ENCODE assay signal across 8 mouse cellular contexts in the genomic region with DNA sequence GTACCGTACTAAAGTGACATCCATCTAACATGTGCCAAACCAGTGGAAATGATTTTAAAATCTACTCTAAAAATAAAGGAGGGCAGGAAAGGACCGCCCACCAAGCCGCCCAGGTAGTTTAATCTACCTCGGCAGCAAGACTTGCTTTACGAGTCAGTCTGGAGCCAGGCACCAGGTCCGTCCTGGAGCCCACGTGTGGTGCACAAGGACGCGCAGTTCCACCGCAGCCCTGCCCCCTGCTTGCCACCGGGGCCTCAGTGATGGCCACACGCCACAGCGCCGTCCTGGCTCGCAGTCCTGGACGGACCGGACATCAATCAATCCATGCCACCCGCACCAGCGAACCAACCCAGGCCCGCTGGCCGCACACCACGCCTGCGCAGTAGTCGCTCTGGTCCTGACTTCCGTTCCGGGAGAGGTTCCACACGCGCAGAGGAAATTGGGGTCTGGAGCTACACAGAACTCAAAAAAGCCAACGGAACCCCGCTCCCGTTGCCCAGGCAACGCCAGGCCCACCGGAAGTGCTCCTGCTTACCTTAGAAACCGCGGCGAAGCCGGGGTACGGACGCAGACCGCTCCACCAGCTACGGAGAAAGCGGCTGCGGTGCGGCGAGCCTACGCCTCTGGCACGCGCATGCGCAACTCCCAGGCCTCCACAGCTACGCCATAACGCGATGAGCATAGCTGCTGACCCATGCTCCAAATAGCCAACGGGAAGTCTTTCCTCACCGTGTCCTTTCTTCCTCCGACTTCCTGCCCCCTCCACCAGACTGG. TPM values are rescaled to one million over a fixed set of nuclear protein-coding genes. Genes with fewer than 3 reads are reported as not detected.
A peak's percentile ranks its signal among the peaks of the same experiment; 100 is the strongest.
DNase-seq lines count a peak whose midpoint lies in the region; ATAC-seq and TF ChIP-seq lines count a peak whose summit lies in the region.

TSS of gene Setd4 (minus strand) at position 625 of the 774 bp plus-strand sequence.

- 2% methylated on average over 55 of the region's 55 CpGs for WGBS in forebrain, embryonic 12.5 days
- WGBS in heart, postnatal 0 days: 1% methylated on average over 55 of the region's 55 CpGs
- WGBS in liver, embryonic 15.5 days (ENCODE audit: insufficient replicate concordance): 1% methylated on average over 55 of the region's 55 CpGs
- 2% methylated on average over 55 of the region's 55 CpGs for WGBS in neural tube, embryonic 11.5 days
- WGBS in stomach, embryonic 16.5 days: 1% methylated on average over 55 of the region's 55 CpGs

- H3K27me3 ChIP-seq in ES-Bruce4 (ENCODE audit: control insufficient read depth, insufficient read depth, low read length, poor library complexity, severe bottlenecking): no peaks in the 10 kb centered on the region
- H3K27me3 ChIP-seq in forebrain, embryonic 12.5 days: peaks cover 4% of the 10 kb centered on the region; the same call in 1 of the 2 replicates
- H3K27me3 ChIP-seq in heart, postnatal 0 days (ENCODE audit: control insufficient read depth, insufficient read depth, low read length): no peaks in the 10 kb centered on the region
- peaks cover 12% of the 10 kb centered on the region for H3K27me3 ChIP-seq in liver, embryonic 15.5 days
- no peaks in the 10 kb centered on the region for H3K27me3 ChIP-seq in neural tube, embryonic 11.5 days (ENCODE audit: control insufficient read depth, insufficient read depth, low read length)
- H3K27me3 ChIP-seq in stomach, embryonic 16.5 days (ENCODE audit: control insufficient read depth, insufficient read depth, low read length): no peaks in the 10 kb centered on the region

- 0 out of 2 replicates have a peak, but pooled peaks cover 3% of the 10 kb centered on the region for H3K36me3 ChIP-seq in ES-Bruce4 (ENCODE audit: control insufficient read depth, insufficient read depth, low read length, poor library complexity, severe bottlenecking)
- no peaks in the 10 kb centered on the region for H3K36me3 ChIP-seq in forebrain, embryonic 12.5 days (replicated peaks)
- peaks cover 4% of the 10 kb centered on the region; the same call in 1 of the 2 replicates for H3K36me3 ChIP-seq in heart, postnatal 0 days (replicated peaks; ENCODE audit: control insufficient read depth, insufficient read depth, low read length)
- H3K36me3 ChIP-seq in liver, embryonic 15.5 days (replicated peaks): peaks cover 4% of the 10 kb centered on the region; the same call in 1 of the 2 replicates
- H3K36me3 ChIP-seq in neural tube, embryonic 11.5 days (ENCODE audit: control insufficient read depth, insufficient read depth, low read length): no peaks in the 10 kb centered on the region
- H3K36me3 ChIP-seq in stomach, embryonic 16.5 days (ENCODE audit: control insufficient read depth, insufficient read depth, low read length): no peaks in the 10 kb centered on the region; the same call in 1 of the 2 replicates

- peak within 1 kb of the TSS; percentile 47 for H3K27ac ChIP-seq in ES-Bruce4 (ENCODE audit: insufficient read depth, low read length)
- H3K27ac ChIP-seq in forebrain, embryonic 12.5 days: peak within 1 kb of the TSS; percentile 94
- peak within 1 kb of the TSS; percentile 95 for H3K27ac ChIP-seq in heart, postnatal 0 days (ENCODE audit: low read depth)
- H3K27ac ChIP-seq in liver, embryonic 15.5 days (replicated peaks): peak within 1 kb of the TSS; percentile 86
- peak within 1 kb of the TSS; percentile 83 for H3K27ac ChIP-seq in neural tube, embryonic 11.5 days (ENCODE audit: low read depth, low read length)
- peak within 1 kb of the TSS; percentile 97 for H3K27ac ChIP-seq in stomach, embryonic 16.5 days (ENCODE audit: low read length)

- DNase-seq in c-Kit-positive CD71-positive TER-119-positive erythroid progenitor cells, embryonic 14.5 days (ENCODE audit: low spot score): peak; percentile 81
- peak; percentile 89 for DNase-seq in heart, postnatal 0 days (ENCODE audit: low spot score)
- DNase-seq in kidney, postnatal 36 days: peak; percentile 97
- DNase-seq in neural tube, embryonic 11.5 days (ENCODE audit: low spot score): peak; percentile 94

- peak within 1 kb of the TSS; percentile 90 for H3K4me2 ChIP-seq in forebrain, embryonic 12.5 days
- peak within 1 kb of the TSS; percentile 96 for H3K4me2 ChIP-seq in heart, postnatal 0 days (ENCODE audit: low read depth, low read length)
- H3K4me2 ChIP-seq in liver, embryonic 15.5 days: peak within 1 kb of the TSS; percentile 97
- peak within 1 kb of the TSS; percentile 63 for H3K4me2 ChIP-seq in neural tube, embryonic 11.5 days (ENCODE audit: low read depth)
- H3K4me2 ChIP-seq in stomach, embryonic 16.5 days (ENCODE audit: low read depth, low read length): peak within 1 kb of the TSS; percentile 98

- ATAC-seq in forebrain, embryonic 12.5 days (ENCODE audit: low FRiP score): peak; percentile 90
- peak; percentile 88 for ATAC-seq in heart, postnatal 0 days (ENCODE audit: insufficient read depth, low read depth)
- peak; percentile 83 for ATAC-seq in liver, embryonic 15.5 days (ENCODE audit: insufficient read depth)
- ATAC-seq in neural tube, embryonic 11.5 days (ENCODE audit: insufficient read depth, low FRiP score, low TSS enrichment): peak; percentile 89
- ATAC-seq in stomach, embryonic 16.5 days (ENCODE audit: insufficient read depth, low FRiP score): peak; percentile 92

- TF ChIP-seq CTCF in ES-Bruce4 (IDR thresholded peaks at IDR 0.05; ENCODE audit: low read depth, low read length): no peak
- TF ChIP-seq CTCF in heart, postnatal 0 days (IDR thresholded peaks at IDR 0.05; ENCODE audit: low read depth): 0 out of 2 replicates have a peak, but pooled peaks have one; percentile 11

- peak; percentile 72 for TF ChIP-seq POLR2A in ES-Bruce4 (IDR thresholded peaks at IDR 0.05; ENCODE audit: insufficient read depth, low read length)

- H3K9ac ChIP-seq in ES-Bruce4 (ENCODE audit: low read depth, poor library complexity, severe bottlenecking): peak within 1 kb of the TSS; percentile 28
- H3K9ac ChIP-seq in forebrain, embryonic 12.5 days: peak within 1 kb of the TSS; percentile 74
- H3K9ac ChIP-seq in heart, postnatal 0 days (replicated peaks; ENCODE audit: low read depth, low read length): peak within 1 kb of the TSS; percentile 78
- H3K9ac ChIP-seq in liver, embryonic 15.5 days: peak within 1 kb of the TSS; percentile 82
- H3K9ac ChIP-seq in neural tube, embryonic 11.5 days (ENCODE audit: low read length): peak within 1 kb of the TSS; percentile 69
- peak within 1 kb of the TSS; percentile 91 for H3K9ac ChIP-seq in stomach, embryonic 16.5 days (ENCODE audit: low read length)

- no peak for TF ChIP-seq EP300 in ES-Bruce4 (IDR thresholded peaks at IDR 0.05; ENCODE audit: insufficient read depth, low read depth, low read length)
- 0 out of 2 replicates have a peak, but pooled peaks have one; percentile 71 for TF ChIP-seq EP300 in heart, postnatal 0 days (IDR thresholded peaks at IDR 0.05; ENCODE audit: low read depth)

- no peaks in the 10 kb centered on the region for H3K4me1 ChIP-seq in ES-Bruce4 (ENCODE audit: control insufficient read depth, insufficient read depth, low read length)
- peaks cover 20% of the 10 kb centered on the region for H3K4me1 ChIP-seq in forebrain, embryonic 12.5 days
- peaks cover 14% of the 10 kb centered on the region for H3K4me1 ChIP-seq in heart, postnatal 0 days (ENCODE audit: control insufficient read depth, insufficient read depth)
- H3K4me1 ChIP-seq in liver, embryonic 15.5 days (replicated peaks): peaks cover 44% of the 10 kb centered on the region
- peaks cover 8% of the 10 kb centered on the region; the same call in 1 of the 2 replicates for H3K4me1 ChIP-seq in neural tube, embryonic 11.5 days (ENCODE audit: control insufficient read depth, insufficient read depth, low read length)
- H3K4me1 ChIP-seq in stomach, embryonic 16.5 days (ENCODE audit: control insufficient read depth, insufficient read depth, low read length): peaks cover 3% of the 10 kb centered on the region

- H3K9me3 ChIP-seq in ES-Bruce4 (replicated peaks; ENCODE audit: control insufficient read depth, insufficient read depth, low read length, poor library complexity, severe bottlenecking): no peaks in the 10 kb centered on the region
- H3K9me3 ChIP-seq in forebrain, embryonic 12.5 days: no peaks in the 10 kb centered on the region
- no peaks in the 10 kb centered on the region for H3K9me3 ChIP-seq in heart, postnatal 0 days (replicated peaks; ENCODE audit: control insufficient read depth, low read length)
- no peaks in the 10 kb centered on the region for H3K9me3 ChIP-seq in liver, embryonic 15.5 days (replicated peaks)
- no peaks in the 10 kb centered on the region for H3K9me3 ChIP-seq in neural tube, embryonic 11.5 days (ENCODE audit: control insufficient read depth, low read length)
- H3K9me3 ChIP-seq in stomach, embryonic 16.5 days (replicated peaks; ENCODE audit: control insufficient read depth, low read length): no peaks in the 10 kb centered on the region

- peak within 1 kb of the TSS; percentile 79 for H3K4me3 ChIP-seq in ES-Bruce4 (ENCODE audit: low read depth, low read length)
- H3K4me3 ChIP-seq in forebrain, embryonic 12.5 days (replicated peaks): peak within 1 kb of the TSS; percentile 62
- peak within 1 kb of the TSS; percentile 81 for H3K4me3 ChIP-seq in heart, postnatal 0 days (ENCODE audit: low read depth, low read length)
- peak within 1 kb of the TSS; percentile 85 for H3K4me3 ChIP-seq in liver, embryonic 15.5 days (replicated peaks)
- H3K4me3 ChIP-seq in neural tube, embryonic 11.5 days (ENCODE audit: low read depth, low read length): peak within 1 kb of the TSS; percentile 50
- H3K4me3 ChIP-seq in stomach, embryonic 16.5 days (replicated peaks; ENCODE audit: low read length): peak within 1 kb of the TSS; percentile 74

RNA-seq across cellular contexts. Expression of gene Setd4, which starts in this region (rescaled TPM):
- polyA plus RNA-seq in ES-Bruce4 (2011; ENCODE audit: insufficient read depth, insufficient read length, low read depth, missing spikeins): 18.8 and 19.5 TPM in 2 replicates
- 15.8 and 17.2 TPM in 2 replicates for polyA plus RNA-seq in forebrain, embryonic 12.5 days (2016; fragmentation: Nextera tagmentation; extraction: Ambion mirVana)
- total RNA-seq in heart, postnatal 0 days (2014; rRNA removed; ENCODE audit: low replicate concordance): 3.2 and 5.3 TPM in 2 replicates
- 3.7 TPM in 2 replicates for polyA plus RNA-seq in heart, postnatal 0 days (2015; fragmentation: Nextera tagmentation; extraction: Ambion mirVana)
- polyA plus RNA-seq in liver, embryonic 15.5 days (2015; fragmentation: Nextera tagmentation; extraction: Ambion mirVana): 4.1 and 4.3 TPM in 2 replicates
- 7.8 and 8.5 TPM in 2 replicates for polyA plus RNA-seq in neural tube, embryonic 11.5 days (2014; fragmentation: Nextera tagmentation; extraction: Ambion mirVana)
- polyA plus RNA-seq in stomach, embryonic 16.5 days (2015; fragmentation: Nextera tagmentation; extraction: Ambion mirVana): 10.7 and 11.8 TPM in 2 replicates

Comparison
In these comparisons a context has a peak if more than half of its experiments do, and no peak if none do; other contexts are left out.
1. Peak in every context shown above with its lines: DNase-seq, ATAC-seq, H3K4me3 ChIP-seq and H3K27ac ChIP-seq.
2. H3K27ac ChIP-seq: peak in every context shown above with its lines; median percentile 97 in stomach, embryonic 16.5 days; 95 in heart, postnatal 0 days; 94 in forebrain, embryonic 12.5 days; 86 in liver, embryonic 15.5 days; 83 in neural tube, embryonic 11.5 days; 47 in ES-Bruce4.
3. H3K9ac ChIP-seq: peak in every context shown above with its lines; median percentile 91 in stomach, embryonic 16.5 days; 82 in liver, embryonic 15.5 days; 78 in heart, postnatal 0 days; 74 in forebrain, embryonic 12.5 days; 69 in neural tube, embryonic 11.5 days; 28 in ES-Bruce4.